Mouse (Mus musculus) MEL (cell line): ENCODE data around the gene Ift22. TPM values are rescaled to one million over a fixed set of nuclear protein-coding genes. Genes with fewer than 3 reads are reported as not detected.

ENCODE experiments used
- DNase-seq: peaks from one replicate; pipeline ENCODE4 v3.0.0; 2011; ENCODE audit warnings: low read depth, low spot score
- H3K27ac ChIP-seq: 2 replicates; pipeline ENCODE4 v1.5.1; 2012; ENCODE audit warnings: low read depth, mild to moderate bottlenecking, control low read depth, low read length, moderate library complexity; ENCODE audit not compliant: control insufficient read depth
- H3K27me3 ChIP-seq, 2 experiments: fragments of 150-350 bp in 1 of 2; sonication (generic) in 1 of 2; 2 replicates each; pipeline ENCODE4 v1.6.1; 2012; ENCODE audit warnings: low read length in 2 of 2, mild to moderate bottlenecking in 2 of 2, improper control_type of control experiment in 1 of 2, moderate library complexity in 1 of 2; ENCODE audit not compliant: insufficient read depth in 2 of 2, control insufficient read depth in 1 of 2
- H3K36me3 ChIP-seq, 2 experiments: 2 replicates each; pipeline ENCODE4 v1.6.1; 2012 to 2014; ENCODE audit warnings: low read length in 2 of 2, improper control_type of control experiment in 1 of 2, inconsistent platforms in 1 of 2, mild to moderate bottlenecking in 1 of 2; ENCODE audit not compliant: insufficient read depth in 2 of 2, control insufficient read depth in 1 of 2
- H3K4me1 ChIP-seq, 2 experiments: fragments of 150-350 bp in 1 of 2; sonication (generic) in 1 of 2; 2 replicates each; pipeline ENCODE4 v1.6.1; 2012; ENCODE audit warnings: low read length in 2 of 2, improper control_type of control experiment in 1 of 2, mild to moderate bottlenecking in 1 of 2; ENCODE audit not compliant: insufficient read depth in 2 of 2, control insufficient read depth in 1 of 2
- H3K4me3 ChIP-seq, 2 experiments: fragments of 150-350 bp in 1 of 2; sonication (generic) in 1 of 2; 2 replicates each; pipeline ENCODE4 v1.5.1; 2012; ENCODE audit warnings: low read depth in 2 of 2, low read length in 2 of 2, mild to moderate bottlenecking in 2 of 2, moderate library complexity in 2 of 2, control low read depth in 1 of 2, improper control_type of control experiment in 1 of 2; ENCODE audit not compliant: control insufficient read depth in 1 of 2, insufficient read depth in 1 of 2
- H3K79me2 ChIP-seq: 2 replicates; pipeline ENCODE4 v1.6.1; 2012; ENCODE audit warnings: mild to moderate bottlenecking, low read length, moderate library complexity; ENCODE audit not compliant: control insufficient read depth, poor library complexity, insufficient read depth
- H3K9ac ChIP-seq: 2 replicates; pipeline ENCODE4 v1.6.1; 2012; ENCODE audit warnings: low read depth, mild to moderate bottlenecking, control low read depth, low read length, moderate library complexity; ENCODE audit not compliant: control insufficient read depth, poor library complexity, severe bottlenecking
- H3K9me3 ChIP-seq: fragments of 150-350 bp; sonication (generic); replicated peaks from 2 replicates; pipeline ENCODE4 v1.6.1; 2012; ENCODE audit warnings: mild to moderate bottlenecking, low read length, improper control_type of control experiment, moderate library complexity; ENCODE audit not compliant: insufficient read depth
- BHLHE40 ChIP-seq: IDR thresholded peaks from 2 replicates; pipeline ENCODE4 v1.6.1; 2012; ENCODE audit warnings: low read depth, mild to moderate bottlenecking, inconsistent platforms, low read length, improper control_type of control experiment, borderline replicate concordance
- ELF1 ChIP-seq: IDR thresholded peaks from 2 replicates; pipeline ENCODE4 v1.6.1; 2014; ENCODE audit warnings: low read depth, mild to moderate bottlenecking, inconsistent platforms, low read length, improper control_type of control experiment, moderate library complexity
- ETS1 ChIP-seq: IDR thresholded peaks from 2 replicates; pipeline ENCODE4 v1.6.1; 2012; ENCODE audit warnings: low read depth, mild to moderate bottlenecking, inconsistent platforms, low read length, improper control_type of control experiment, moderate library complexity
- GABPA ChIP-seq: IDR thresholded peaks from 2 replicates; pipeline ENCODE4 v1.6.1; 2012; ENCODE audit warnings: low read depth, mild to moderate bottlenecking, inconsistent platforms, low read length, improper control_type of control experiment, moderate library complexity
- GATA1 ChIP-seq: IDR thresholded peaks from 2 replicates; pipeline ENCODE4 v1.6.1; 2011; ENCODE audit warnings: low read depth, low read length, improper control_type of control experiment
- HCFC1 ChIP-seq: IDR thresholded peaks from 2 replicates; pipeline ENCODE4 v1.6.1; 2012; ENCODE audit warnings: low read depth, mild to moderate bottlenecking, inconsistent platforms, low read length, improper control_type of control experiment, moderate library complexity
- JUND ChIP-seq: IDR thresholded peaks from 2 replicates; pipeline ENCODE4 v1.6.1; 2011; ENCODE audit warnings: low read depth, mild to moderate bottlenecking, improper control_type of control experiment, low read length
- MAFK ChIP-seq: IDR thresholded peaks from 2 replicates; pipeline ENCODE4 v1.6.1; 2011; ENCODE audit warnings: low read depth, mild to moderate bottlenecking, low read length, improper control_type of control experiment, borderline replicate concordance
- MAX ChIP-seq: IDR thresholded peaks from 2 replicates; pipeline ENCODE4 v1.6.1; 2011; ENCODE audit warnings: low read length, improper control_type of control experiment
- MAZ ChIP-seq: IDR thresholded peaks from 2 replicates; pipeline ENCODE4 v1.6.1; 2012; ENCODE audit warnings: low read depth, mild to moderate bottlenecking, inconsistent platforms, low read length, improper control_type of control experiment
- MXI1 ChIP-seq: IDR thresholded peaks from 2 replicates; pipeline ENCODE4 v1.6.1; 2011; ENCODE audit warnings: mild to moderate bottlenecking, low read depth, low read length, improper control_type of control experiment
- MYB ChIP-seq: IDR thresholded peaks from 2 replicates; pipeline ENCODE4 v1.6.1; 2011; ENCODE audit warnings: mild to moderate bottlenecking, low read depth, low read length, improper control_type of control experiment
- MYC ChIP-seq: IDR thresholded peaks from 2 replicates; pipeline ENCODE4 v1.6.1; 2011; ENCODE audit warnings: low read depth, mild to moderate bottlenecking, low read length, improper control_type of control experiment, moderate library complexity
- NRF1 ChIP-seq: IDR thresholded peaks from 2 replicates; pipeline ENCODE4 v1.6.1; 2014; ENCODE audit warnings: low read depth, mild to moderate bottlenecking, inconsistent platforms, low read length, improper control_type of control experiment, moderate library complexity; ENCODE audit not compliant: poor library complexity, insufficient read depth, severe bottlenecking
- POLR2A ChIP-seq, 2 experiments: IDR thresholded peaks; 2 replicates each; pipeline ENCODE4 v1.6.1; 2011 to 2012; ENCODE audit warnings: low read length in 2 of 2, mild to moderate bottlenecking in 2 of 2, control low read depth in 1 of 2, improper control_type of control experiment in 1 of 2, low read depth in 1 of 2, moderate library complexity in 1 of 2; ENCODE audit not compliant: control insufficient read depth in 1 of 2, insufficient read depth in 1 of 2, poor library complexity in 1 of 2
- RCOR1 ChIP-seq: IDR thresholded peaks from 2 replicates; pipeline ENCODE4 v1.6.1; 2012; ENCODE audit warnings: low read depth, mild to moderate bottlenecking, inconsistent platforms, low read length, improper control_type of control experiment
- SMC3 ChIP-seq: IDR thresholded peaks from 2 replicates; pipeline ENCODE4 v1.6.1; 2011; ENCODE audit warnings: low read depth, low read length, improper control_type of control experiment
- TBP ChIP-seq: IDR thresholded peaks from 2 replicates; pipeline ENCODE4 v1.8.0; 2011; ENCODE audit warnings: low read depth, low read length, improper control_type of control experiment
- UBTF ChIP-seq: IDR thresholded peaks from 2 replicates; pipeline ENCODE4 v1.6.1; 2012; ENCODE audit warnings: low read depth, mild to moderate bottlenecking, inconsistent platforms, low read length, improper control_type of control experiment, moderate library complexity, borderline replicate concordance; ENCODE audit not compliant: insufficient read depth
- USF1 ChIP-seq: IDR thresholded peaks from 2 replicates; pipeline ENCODE4 v1.6.1; 2014; ENCODE audit warnings: low read depth, mild to moderate bottlenecking, inconsistent platforms, low read length, improper control_type of control experiment, moderate library complexity
- ZKSCAN1 ChIP-seq: IDR thresholded peaks from 2 replicates; pipeline ENCODE4 v1.6.1; 2012; ENCODE audit warnings: low read depth, mild to moderate bottlenecking, inconsistent platforms, low read length, improper control_type of control experiment, moderate library complexity
- ZNF384 ChIP-seq: IDR thresholded peaks from 2 replicates; pipeline ENCODE4 v1.6.1; 2012; ENCODE audit warnings: low read depth, mild to moderate bottlenecking, inconsistent platforms, low read length, improper control_type of control experiment
- polyA plus RNA-seq, 2 experiments: library from polyadenylated mRNA; stranded (reverse) in 1 of 2; unstranded in 1 of 2; fragments of >175 nt in 1 of 2; fragments of >200 nt in 1 of 2; gene quantifications; 2 replicates each; pipeline versions ENCODE4 v1.2.1 to v1.2.4; 2012; ENCODE audit warnings: low replicate concordance in 2 of 2, low read depth in 1 of 2; ENCODE audit not compliant: insufficient read length in 2 of 2, insufficient read depth in 1 of 2, missing spikeins in 1 of 2
- total RNA-seq: library from RNA; depleted of rRNA; stranded (reverse); fragments of 300-350 nt; gene quantifications from 2 replicates; pipeline ENCODE4 v1.2.3, GENCODE M21; 2012

The Ift22 gene
- total and polyA plus RNA-seq, 3 experiments: 15.6 to 78.1 TPM; not detected in 1

GRCm38 (mm10) chr5:136863961-136864674 is 43.8 kb upstream of the Ift22 start:
- no peak overlapping the region for H3K9ac ChIP-seq
- no peak overlapping the region for H3K4me3 ChIP-seq
- no peak for DNase-seq
- no peaks in the 10 kb centered on the region for H3K9me3 ChIP-seq
- H3K4me1 ChIP-seq: no peaks in the 10 kb centered on the region
- H3K27ac ChIP-seq: no peak overlapping the region
- H3K36me3 ChIP-seq: no peaks in the 10 kb centered on the region
- no peaks in the 10 kb centered on the region for H3K79me2 ChIP-seq
- no peak for TF ChIP-seq HCFC1
- H3K27me3 ChIP-seq: no peaks in the 10 kb centered on the region; a peak in 1 of 4 replicates

- no peaks in the 10 kb centered on the region for H3K4me1 ChIP-seq
- H3K9ac ChIP-seq: no peak overlapping the region
- no peak overlapping the region for H3K27ac ChIP-seq
- H3K79me2 ChIP-seq: no peaks in the 10 kb centered on the region
- TF ChIP-seq ZNF384: no peak
- no peak for TF ChIP-seq NRF1
- TF ChIP-seq MYC: no peak
- no peak for TF ChIP-seq POLR2A (IDR thresholded peaks at IDR 0.05; ENCODE audit: control insufficient read depth in 1 of 2, insufficient read depth in 1 of 2, low read depth in 1 of 2, low read length in 2 of 2, poor library complexity in 1 of 2)
- no peak for TF ChIP-seq MAZ
- no peak for TF ChIP-seq MAX
- TF ChIP-seq ETS1: no peak
- no peak for TF ChIP-seq RCOR1
- TF ChIP-seq SMC3: no peak
- TF ChIP-seq MXI1: no peak
- no peak for TF ChIP-seq ZKSCAN1
- H3K36me3 ChIP-seq: no peaks in the 10 kb centered on the region
- H3K27me3 ChIP-seq: no peaks in the 10 kb centered on the region; a peak in 2 of 4 replicates
- no peaks in the 10 kb centered on the region for H3K9me3 ChIP-seq
- no peak overlapping the region for H3K4me3 ChIP-seq
- DNase-seq: no peak
Observed at GRCm38 (mm10) chr5:136867706-136868105, 40.2 kb upstream of the Ift22 start.

- Histone ChIP-seq H3K27ac (no peak overlapping the region), H3K27me3 (no peaks in the 10 kb centered on the region; a peak in 2 of 4 replicates), H3K36me3 (no peaks in the 10 kb centered on the region), H3K9me3 (no peaks in the 10 kb centered on the region), H3K4me1 (no peaks in the 10 kb centered on the region), H3K79me2 (no peaks in the 10 kb centered on the region), H3K4me3 (no peak overlapping the region), H3K9ac (no peak overlapping the region)
- TF ChIP-seq GABPA (no peak), UBTF (no peak), TBP (no peak), BHLHE40 (no peak), USF1 (no peak), ELF1 (no peak), MAFK (no peak), MYB (no peak), GATA1 (no peak), JUND (no peak)
- no peak for DNase-seq
Observed at GRCm38 (mm10) chr5:136869451-136870114, 38.4 kb upstream of the Ift22 start.
